Mouse (Mus musculus) CH12.LX (cell line): ENCODE results near the gene Olfr1174-ps. TPM values are rescaled to one million over a fixed set of nuclear protein-coding genes. Genes with fewer than 3 reads are reported as not detected.

Source experiments
- DNase-seq: peaks from one replicate; pipeline ENCODE4 v3.0.0-alpha.2; 2013; ENCODE audit errors: extremely low read depth
- H3K27ac ChIP-seq: 2 replicates; pipeline ENCODE4 v1.5.1; 2012; ENCODE audit warnings: low read depth, mild to moderate bottlenecking, control low read depth, moderate library complexity; ENCODE audit not compliant: insufficient read depth
- H3K27me3 ChIP-seq: replicated peaks from 2 replicates; pipeline ENCODE3; 2012; ENCODE audit warnings: inconsistent platforms
- H3K36me3 ChIP-seq, 2 experiments: replicated peaks in 1 of 2; 2 replicates each; pipeline versions ENCODE3 to v1.6.1; 2012; ENCODE audit warnings: inconsistent platforms in 1 of 2, low read length in 1 of 2, mild to moderate bottlenecking in 1 of 2, mixed read lengths in 1 of 2, moderate library complexity in 1 of 2; ENCODE audit not compliant: control insufficient read depth in 1 of 2, insufficient read depth in 1 of 2
- H3K4me1 ChIP-seq, 2 experiments: 2 replicates each; pipeline ENCODE4 v1.6.1; 2012; ENCODE audit warnings: inconsistent platforms in 1 of 2, moderate library complexity in 1 of 2; ENCODE audit not compliant: insufficient read depth in 2 of 2, control insufficient read depth in 1 of 2
- H3K4me2 ChIP-seq: 2 replicates; pipeline ENCODE4 v1.6.1; 2012; ENCODE audit warnings: low read depth, mild to moderate bottlenecking, control low read depth; ENCODE audit not compliant: poor library complexity, insufficient read depth, severe bottlenecking
- H3K4me3 ChIP-seq, 3 experiments: fragments of 150-350 bp in 1 of 3; sonication (generic) in 1 of 3; replicated peaks in 1 of 3; 2 replicates each; pipeline versions ENCODE3 to v1.5.1; 2011 to 2012; ENCODE audit warnings: low read depth in 2 of 3, low read length in 2 of 3, mild to moderate bottlenecking in 2 of 3, moderate library complexity in 2 of 3, control low read depth in 1 of 3, improper control_type of control experiment in 1 of 3, inconsistent platforms in 1 of 3, mixed read lengths in 1 of 3; ENCODE audit not compliant: poor library complexity in 1 of 3
- H3K79me2 ChIP-seq: replicated peaks from 2 replicates; pipeline ENCODE4 v1.6.1; 2012; ENCODE audit warnings: mild to moderate bottlenecking, moderate library complexity; ENCODE audit not compliant: control insufficient read depth, poor library complexity, insufficient read depth, severe bottlenecking; ENCODE audit errors: extremely low read depth
- H3K9ac ChIP-seq: 2 replicates; pipeline ENCODE4 v1.6.1; 2012; ENCODE audit warnings: low read depth, mild to moderate bottlenecking, control low read depth, moderate library complexity; ENCODE audit not compliant: insufficient read depth
- H3K9me3 ChIP-seq: replicated peaks from 2 replicates; pipeline ENCODE3; 2012; ENCODE audit warnings: low read length, inconsistent platforms, mixed read lengths
- BHLHE40 ChIP-seq: IDR thresholded peaks from 2 replicates; pipeline ENCODE4 v1.6.1; 2011; ENCODE audit warnings: mild to moderate bottlenecking, low read depth, low read length, improper control_type of control experiment
- CHD1 ChIP-seq: IDR thresholded peaks from 2 replicates; pipeline ENCODE4 v1.6.1; 2012; ENCODE audit warnings: low read depth, low read length, improper control_type of control experiment, inconsistent platforms
- CTCF ChIP-seq, 2 experiments: IDR thresholded peaks in 1 of 2; conservative IDR thresholded peaks in 1 of 2; 2 replicates each; pipeline ENCODE4 v1.5.1; 2011 to 2012; ENCODE audit warnings: low read depth in 2 of 2, low read length in 2 of 2, improper control_type of control experiment in 1 of 2, inconsistent platforms in 1 of 2, mild to moderate bottlenecking in 1 of 2, moderate library complexity in 1 of 2
- E2F4 ChIP-seq: IDR thresholded peaks from 2 replicates; pipeline ENCODE4 v1.6.1; 2011; ENCODE audit warnings: low read depth, low read length, improper control_type of control experiment; ENCODE audit not compliant: insufficient replicate concordance
- ETS1 ChIP-seq: conservative IDR thresholded peaks from 2 replicates; pipeline ENCODE4 v1.6.1; 2012; ENCODE audit warnings: low read depth, mild to moderate bottlenecking, inconsistent platforms, low read length, improper control_type of control experiment, moderate library complexity
- GABPA ChIP-seq: IDR thresholded peaks from 2 replicates; pipeline ENCODE4 v1.6.1; 2012; ENCODE audit warnings: low read depth, low read length, improper control_type of control experiment, inconsistent platforms; ENCODE audit not compliant: insufficient replicate concordance
- HCFC1 ChIP-seq: IDR thresholded peaks from 2 replicates; pipeline ENCODE4 v1.6.1; 2012; ENCODE audit warnings: low read depth, mild to moderate bottlenecking, inconsistent platforms, low read length, improper control_type of control experiment
- JUN ChIP-seq: IDR thresholded peaks from 2 replicates; pipeline ENCODE4 v1.6.1; 2011; ENCODE audit warnings: low read depth, mild to moderate bottlenecking, low read length, improper control_type of control experiment, moderate library complexity; ENCODE audit not compliant: insufficient read depth
- JUND ChIP-seq: conservative IDR thresholded peaks from 2 replicates; pipeline ENCODE4 v1.6.1; 2011; ENCODE audit warnings: low read depth, low read length, improper control_type of control experiment
- KAT2A ChIP-seq: IDR thresholded peaks from 2 replicates; pipeline ENCODE4 v1.6.1; 2012; ENCODE audit warnings: low read length, improper control_type of control experiment, inconsistent platforms; ENCODE audit not compliant: insufficient replicate concordance
- MAFK ChIP-seq: IDR thresholded peaks from 2 replicates; pipeline ENCODE4 v1.6.1; 2011; ENCODE audit warnings: low read length, improper control_type of control experiment; ENCODE audit not compliant: insufficient replicate concordance
- MAX ChIP-seq: IDR thresholded peaks from 2 replicates; pipeline ENCODE4 v1.6.1; 2011; ENCODE audit warnings: low read length, improper control_type of control experiment
- MAZ ChIP-seq: IDR thresholded peaks from 2 replicates; pipeline ENCODE4 v1.6.1; 2012; ENCODE audit warnings: low read depth, mild to moderate bottlenecking, inconsistent platforms, low read length, improper control_type of control experiment, moderate library complexity
- MEF2A ChIP-seq: IDR thresholded peaks from 2 replicates; pipeline ENCODE4 v1.6.1; 2014; ENCODE audit warnings: low read depth, mild to moderate bottlenecking, inconsistent platforms, low read length, improper control_type of control experiment, borderline replicate concordance
- MXI1 ChIP-seq: IDR thresholded peaks from 2 replicates; pipeline ENCODE4 v1.6.1; 2011; ENCODE audit warnings: mild to moderate bottlenecking, low read depth, low read length, improper control_type of control experiment
- NRF1 ChIP-seq: IDR thresholded peaks from 2 replicates; pipeline ENCODE4 v1.6.1; 2014; ENCODE audit warnings: low read depth, mild to moderate bottlenecking, inconsistent platforms, low read length, improper control_type of control experiment, moderate library complexity
- POLR2A ChIP-seq: IDR thresholded peaks from 2 replicates; pipeline ENCODE4 v1.6.1; 2011; ENCODE audit warnings: low read depth, mild to moderate bottlenecking, improper control_type of control experiment, low read length
- RAD21 ChIP-seq: IDR thresholded peaks from 2 replicates; pipeline ENCODE4 v1.6.1; 2011; ENCODE audit warnings: low read depth, mild to moderate bottlenecking, low read length, improper control_type of control experiment, moderate library complexity
- RCOR1 ChIP-seq: conservative IDR thresholded peaks from 2 replicates; pipeline ENCODE4 v1.6.1; 2012; ENCODE audit warnings: low read depth, mild to moderate bottlenecking, inconsistent platforms, low read length, improper control_type of control experiment
- SIN3A ChIP-seq: IDR thresholded peaks from 2 replicates; pipeline ENCODE4 v1.6.1; 2012; ENCODE audit warnings: low read length, improper control_type of control experiment, inconsistent platforms
- SMC3 ChIP-seq: IDR thresholded peaks from 2 replicates; pipeline ENCODE4 v1.6.1; 2011; ENCODE audit warnings: low read depth, low read length, improper control_type of control experiment
- TBP ChIP-seq: conservative IDR thresholded peaks from 2 replicates; pipeline ENCODE4 v1.6.1; 2011; ENCODE audit warnings: low read depth, low read length, improper control_type of control experiment
- TCF12 ChIP-seq: IDR thresholded peaks from 2 replicates; pipeline ENCODE4 v1.6.1; 2014; ENCODE audit warnings: low read depth, mild to moderate bottlenecking, inconsistent platforms, low read length, improper control_type of control experiment
- UBTF ChIP-seq: IDR thresholded peaks from 2 replicates; pipeline ENCODE4 v1.6.1; 2012; ENCODE audit warnings: low read depth, mild to moderate bottlenecking, inconsistent platforms, low read length, improper control_type of control experiment, moderate library complexity
- USF1 ChIP-seq: IDR thresholded peaks from 2 replicates; pipeline ENCODE4 v1.6.1; 2014; ENCODE audit warnings: low read depth, mild to moderate bottlenecking, inconsistent platforms, low read length, improper control_type of control experiment
- ZC3H11A ChIP-seq: IDR thresholded peaks from 2 replicates; pipeline ENCODE4 v1.6.1; 2012; ENCODE audit warnings: low read depth, mild to moderate bottlenecking, inconsistent platforms, low read length, improper control_type of control experiment
- ZMIZ1 ChIP-seq: IDR thresholded peaks from 2 replicates; pipeline ENCODE4 v1.6.1; 2012; ENCODE audit warnings: low read depth, mild to moderate bottlenecking, inconsistent platforms, low read length, improper control_type of control experiment
- ZNF384 ChIP-seq: IDR thresholded peaks from 2 replicates; pipeline ENCODE4 v1.6.1; 2012; ENCODE audit warnings: low read depth, low read length, improper control_type of control experiment, inconsistent platforms
- dilution Hi-C: fragments of 300-500 bp; cut with MboI; formaldehyde crosslinking; loops from 2 replicates; pipeline ENCODE4 v1.14.3; 2020; ENCODE audit warnings: low sequenced_read_pairs; ENCODE audit not compliant: extremely low pct_unique_long_range_greater_than_20kb, extremely low pct_ligation_motif_present
- in situ Hi-C: fragments of 300-500 bp; cut with MboI; formaldehyde crosslinking; loops from 3 replicates; pipeline ENCODE4 v1.14.3; 2019; ENCODE audit warnings: low sequenced_read_pairs, low pct_ligation_motif_present, low pct_unique_long_range_greater_than_20kb, mixed read lengths
- polyA plus RNA-seq: library from polyadenylated mRNA; unstranded; fragments of >175 nt; gene quantifications from 2 replicates; pipeline ENCODE4 v1.2.1, GENCODE M21; 2012; ENCODE audit warnings: low read depth; ENCODE audit not compliant: insufficient read length
- total RNA-seq, 2 experiments: library from RNA; depleted of rRNA; stranded (reverse); fragments of 300-350 nt in 1 of 2; fragments of >200 nt in 1 of 2; gene quantifications; 2 replicates each; pipeline ENCODE4 v1.2.3; 2012 to 2014

The Olfr1174-ps gene
- total and polyA plus RNA-seq, 3 experiments: not detected

DNA sequence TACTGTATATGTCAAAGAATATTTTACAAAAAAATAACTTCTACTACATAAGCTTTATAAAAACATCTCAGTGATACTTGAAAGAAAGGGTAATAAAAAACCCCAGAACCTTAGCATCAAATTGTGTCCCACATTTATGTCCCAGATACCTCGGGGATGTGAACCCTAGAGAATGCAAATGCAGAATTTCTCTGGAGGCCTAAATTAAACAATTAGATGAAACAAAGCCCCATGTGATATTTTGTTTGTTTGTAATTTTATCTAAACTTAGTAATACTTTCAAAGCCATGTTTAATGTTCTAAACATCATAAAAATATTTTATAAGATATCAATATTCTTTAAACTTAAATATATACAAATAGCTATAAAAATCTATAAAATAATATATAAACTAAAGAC is 31.5 kb upstream of the Olfr1174-ps start, which contains the start of gene Olfr1177-ps:
Olfr1177-ps (minus strand) TSS at position 101 of the 400 bp plus-strand sequence.
- H3K4me3 ChIP-seq: no peak within 1 kb of the TSS
- H3K4me1 ChIP-seq: no peaks in the 10 kb centered on the region
- H3K27ac ChIP-seq: no peak within 1 kb of the TSS
- H3K9me3 ChIP-seq: peaks cover 11% of the 10 kb centered on the region
- no peaks in the 10 kb centered on the region for H3K36me3 ChIP-seq
- DNase-seq: no peak
- no peak within 1 kb of the TSS for H3K9ac ChIP-seq
- in situ Hi-C loops (no loop called here), dilution Hi-C loops (no loop called here)
- H3K79me2 ChIP-seq: no peaks in the 10 kb centered on the region
- no peak within 1 kb of the TSS for H3K4me2 ChIP-seq
- TF ChIP-seq CHD1: no peak
- no peak for TF ChIP-seq RAD21
- TF ChIP-seq JUND: no peak
- TF ChIP-seq E2F4: no peak
- no peak for TF ChIP-seq TCF12
- TF ChIP-seq MAFK: no peak
- no peak for TF ChIP-seq UBTF
- no peak for TF ChIP-seq ETS1
- TF ChIP-seq USF1: no peak
- TF ChIP-seq ZNF384: no peak
- no peak for TF ChIP-seq KAT2A
- no peak for TF ChIP-seq BHLHE40
- TF ChIP-seq HCFC1: no peak
- no peak for TF ChIP-seq POLR2A
- no peak for TF ChIP-seq MEF2A
- no peak for TF ChIP-seq SMC3
- no peak for TF ChIP-seq GABPA
- H3K27me3 ChIP-seq: no peaks in the 10 kb centered on the region

GRCm38 (mm10) chr2:88336421-88336820 is 21.5 kb upstream of the Olfr1174-ps start, which contains the start of gene Olfr1176:
Gene Olfr1176 (plus strand): TSS chr2:88336721.
- H3K36me3 ChIP-seq: no peaks in the 10 kb centered on the region
- no peak within 1 kb of the TSS for H3K4me2 ChIP-seq
- no peaks in the 10 kb centered on the region for H3K27me3 ChIP-seq
- in situ Hi-C loops: no loop called here
- dilution Hi-C loops: no loop called here
- H3K79me2 ChIP-seq: no peaks in the 10 kb centered on the region
- H3K4me1 ChIP-seq: no peaks in the 10 kb centered on the region
- TF ChIP-seq ZMIZ1 (no peak), ZC3H11A (no peak), MAX (no peak), JUND (no peak), RCOR1 (no peak), NRF1 (no peak), TCF12 (no peak), POLR2A (no peak), SMC3 (no peak), SIN3A (no peak), MAZ (no peak), JUN (no peak), E2F4 (no peak), HCFC1 (no peak), CHD1 (no peak), MXI1 (no peak), TBP (no peak), CTCF (conservative IDR thresholded peaks at IDR 0.05 in 1 of 2, IDR thresholded peaks at IDR 0.05 in 1 of 2; ENCODE audit: low read depth in 2 of 2, low read length in 2 of 2) (no peak)
- H3K4me3 ChIP-seq: no peak within 1 kb of the TSS
- DNase-seq: no peak
- no peak within 1 kb of the TSS for H3K27ac ChIP-seq
- H3K9ac ChIP-seq: no peak within 1 kb of the TSS
- peaks cover 12% of the 10 kb centered on the region for H3K9me3 ChIP-seq
